Mouse (Mus musculus) adrenal gland, adult 8-10 months (tissue): ENCODE measurements around the gene Rnf151. TPM values are rescaled to one million over a fixed set of nuclear protein-coding genes. Genes with fewer than 3 reads are reported as not detected.

ENCODE experiments used
- DNase-seq: peaks from one replicate; pipeline ENCODE4 v3.0.0; 2022
- total RNA-seq, 4 experiments: library from RNA; stranded (reverse); gene quantifications; 2 replicates each; pipeline ENCODE4 v1.2.4; 2022

Rnf151 gene
- not detected for total RNA-seq

DNA sequence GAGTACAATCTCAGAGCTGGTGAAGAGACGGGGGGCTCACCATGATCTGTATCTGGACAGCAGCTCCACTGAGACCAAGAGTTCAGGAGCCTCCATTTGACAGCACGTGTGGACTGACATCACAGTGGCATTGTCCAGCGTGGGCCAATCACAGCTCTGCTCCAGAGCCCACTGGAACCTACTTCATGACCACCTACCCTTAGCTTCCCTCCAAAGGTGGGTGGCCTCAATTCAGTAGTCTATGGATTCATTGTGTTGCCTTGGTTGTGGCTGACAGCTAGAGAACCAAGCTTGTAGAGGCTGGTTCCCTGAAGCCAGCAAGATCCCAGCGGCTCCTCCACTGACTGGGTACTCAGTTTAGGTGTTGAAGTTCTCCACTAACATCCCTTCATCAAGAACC lies at the start of gene Rnf151, which contains the start of gene Rps2:
Rnf151 (minus strand) TSS at position 121 of the 400 bp plus-strand sequence.
Rps2 (plus strand) TSS at position 174 of the 400 bp plus-strand sequence.
- no peak for DNase-seq

- DNase-seq, result no peak
These were observed 48.5 kb upstream of the Rnf151 start for GRCm38 (mm10) chr17:24766266-24766875.

- no peak for DNase-seq
These were observed 47.4 kb upstream of the Rnf151 start for GRCm38 (mm10) chr17:24765016-24765905.

DNA sequence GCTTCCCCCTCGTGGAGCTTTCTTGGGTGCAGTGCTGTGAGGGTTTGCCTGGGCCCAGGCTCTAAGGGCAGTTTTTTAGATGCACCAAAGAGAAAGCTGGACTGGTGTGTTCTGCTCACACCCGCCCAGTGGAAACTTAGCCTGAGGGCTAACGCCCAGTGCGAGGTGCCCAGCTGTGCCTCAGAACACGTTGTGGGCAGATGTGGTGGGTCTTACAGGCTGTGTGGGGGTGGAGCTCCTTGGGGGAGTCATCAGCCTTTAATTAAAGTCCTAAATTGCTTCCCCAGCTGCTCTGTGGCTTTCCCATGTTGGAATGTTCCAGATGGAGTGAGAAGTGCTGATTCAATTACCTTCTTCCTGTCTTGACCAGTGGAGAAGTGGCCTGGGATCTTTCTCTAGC lies 43.3 kb upstream of the Rnf151 start:
- no peak for DNase-seq

- DNase-seq, result no peak
These were observed 39.5 kb upstream of the Rnf151 start for GRCm38 (mm10) chr17:24757394-24757793.

GRCm38 (mm10) chr17:24752415-24753394 lies 34.8 kb upstream of the Rnf151 start, which contains the start of gene Hs3st6:
Hs3st6 (plus strand) TSS chr17:24752988.
- DNase-seq, result no peak

DNA sequence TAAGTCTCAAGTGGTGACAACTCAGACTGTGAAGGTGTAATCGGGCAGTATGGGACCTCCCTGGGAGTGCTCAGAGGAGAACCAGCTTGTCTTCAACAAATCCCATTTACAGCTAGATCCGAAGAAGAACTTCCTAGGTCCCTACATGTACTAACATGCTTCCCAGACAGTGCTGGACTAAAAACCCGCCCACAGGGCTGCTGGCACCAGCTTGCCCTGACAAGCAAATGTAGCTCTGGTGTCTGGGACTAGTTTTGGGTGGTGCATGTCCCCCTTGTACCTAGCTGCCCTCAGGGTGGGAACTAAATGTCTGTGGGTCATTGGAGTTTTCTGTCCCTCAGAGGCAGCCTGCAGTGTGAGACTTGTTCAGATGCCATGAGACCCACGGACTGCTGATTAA lies 33.7 kb upstream of the Rnf151 start:
- DNase-seq, result no peak

DNA sequence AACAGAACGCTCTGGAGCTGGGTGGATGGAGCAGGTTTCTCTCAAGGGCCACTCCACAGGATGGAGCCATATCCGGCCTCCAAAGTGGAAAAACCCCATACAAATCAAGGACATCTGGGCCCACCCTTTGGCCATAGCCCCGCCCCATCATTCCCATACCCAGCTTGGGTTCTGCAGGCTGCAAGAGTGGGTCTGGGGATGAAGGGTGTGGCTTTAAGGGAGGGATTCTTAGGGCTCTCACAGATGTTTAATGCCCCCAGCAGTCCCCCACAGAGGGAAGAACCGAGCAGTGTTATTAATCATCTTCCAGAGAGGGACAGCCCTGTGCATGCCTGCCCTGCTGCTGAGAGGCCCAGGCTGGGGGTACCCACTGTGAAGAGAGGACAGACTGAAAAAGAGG lies 29.1 kb upstream of the Rnf151 start:
- no peak for DNase-seq

GRCm38 (mm10) chr17:24745526-24746497 lies 27.9 kb upstream of the Rnf151 start:
- peak; percentile 73 for DNase-seq

- no peak for DNase-seq
These were observed 26.5 kb upstream of the Rnf151 start for GRCm38 (mm10) chr17:24744381-24744780.

DNA sequence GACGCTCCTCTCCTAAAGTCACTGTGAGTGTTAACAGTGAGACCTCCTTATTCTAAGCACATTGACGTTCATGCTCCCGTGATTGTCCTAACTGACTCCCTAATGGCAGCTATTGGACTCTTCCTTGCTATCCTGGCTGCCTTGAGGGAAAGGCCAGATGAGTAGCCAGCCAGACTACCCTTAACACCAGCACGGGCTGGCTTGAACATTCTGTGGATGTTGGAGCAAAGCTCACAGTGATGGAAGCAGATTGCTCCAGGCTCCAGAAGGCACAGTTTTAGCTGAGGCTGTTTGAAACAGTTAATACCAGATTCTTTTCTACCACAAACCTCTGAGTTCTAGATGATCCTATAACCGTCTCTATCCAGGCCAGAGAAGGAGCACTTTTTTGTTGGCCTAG lies 26.0 kb upstream of the Rnf151 start:
- DNase-seq, result no peak

DNA sequence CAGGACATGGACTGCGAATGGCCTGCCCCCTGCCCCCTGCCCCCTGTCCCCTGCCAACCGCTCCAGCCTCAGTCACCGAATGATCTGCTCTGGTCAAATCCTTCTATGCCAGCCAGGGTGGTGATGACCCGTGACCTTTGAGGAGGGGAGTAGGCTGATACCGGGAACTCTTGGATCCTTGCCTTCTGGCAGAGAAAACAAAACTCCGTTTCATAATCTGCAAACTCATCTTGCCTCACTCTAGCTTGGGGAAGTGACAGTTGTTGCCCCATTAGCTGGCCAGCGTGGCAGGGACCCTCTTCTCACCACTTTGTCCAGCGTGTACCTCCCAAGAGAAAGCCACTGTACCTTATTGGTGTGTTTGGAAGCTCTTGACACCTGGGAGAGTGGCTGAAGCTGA lies 24.4 kb upstream of the Rnf151 start:
- DNase-seq, result no peak

- DNase-seq, result no peak
These were observed 22.1 kb upstream of the Rnf151 start for GRCm38 (mm10) chr17:24739926-24740325.

DNA sequence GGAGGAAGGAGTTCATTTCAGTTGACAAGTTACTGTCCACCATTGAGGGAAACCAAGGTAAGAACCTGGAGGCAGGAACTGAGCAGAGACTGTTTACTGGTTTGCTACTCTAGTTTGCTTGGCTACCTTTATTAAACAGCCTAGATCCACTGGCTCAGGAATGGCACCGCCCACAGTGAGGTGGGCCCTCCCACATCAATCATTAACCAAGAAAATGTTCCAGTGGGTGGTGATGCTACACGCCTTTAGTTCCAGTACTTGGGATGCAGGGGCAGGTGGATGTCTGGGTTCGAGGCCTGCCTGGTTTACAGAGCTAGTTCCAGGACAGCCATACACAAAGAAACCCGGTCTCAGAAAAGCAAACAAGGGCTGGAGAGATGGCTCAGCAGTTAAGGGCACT lies 20.4 kb upstream of the Rnf151 start:
- DNase-seq, result no peak

- DNase-seq, result no peak
These were observed 19.4 kb upstream of the Rnf151 start for GRCm38 (mm10) chr17:24737135-24737810.

GRCm38 (mm10) chr17:24736330-24737051 lies 18.6 kb upstream of the Rnf151 start, which contains the start of gene Msrb1:
Msrb1 (plus strand) TSS chr17:24736642.
- peak; percentile 98 for DNase-seq

DNA sequence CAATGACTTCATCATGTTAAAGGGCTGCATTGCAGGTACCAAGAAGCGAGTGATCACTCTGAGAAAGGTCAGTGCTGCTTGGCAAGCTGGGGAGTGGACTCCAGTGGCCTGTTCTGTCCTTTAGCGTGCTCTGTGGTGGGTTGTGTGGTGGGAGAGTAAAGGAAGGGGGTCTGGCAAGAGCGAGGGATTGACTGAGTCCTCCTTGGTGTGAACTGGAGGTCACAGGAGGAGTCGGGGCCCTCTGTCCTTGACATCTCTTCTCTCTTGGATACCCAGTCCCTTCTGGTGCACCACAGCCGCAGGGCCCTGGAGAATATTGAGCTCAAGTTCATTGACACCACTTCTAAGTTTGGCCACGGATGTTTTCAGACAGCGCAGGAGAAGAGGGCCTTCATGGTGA lies 17.6 kb upstream of the Rnf151 start:
- DNase-seq, result no peak

DNA sequence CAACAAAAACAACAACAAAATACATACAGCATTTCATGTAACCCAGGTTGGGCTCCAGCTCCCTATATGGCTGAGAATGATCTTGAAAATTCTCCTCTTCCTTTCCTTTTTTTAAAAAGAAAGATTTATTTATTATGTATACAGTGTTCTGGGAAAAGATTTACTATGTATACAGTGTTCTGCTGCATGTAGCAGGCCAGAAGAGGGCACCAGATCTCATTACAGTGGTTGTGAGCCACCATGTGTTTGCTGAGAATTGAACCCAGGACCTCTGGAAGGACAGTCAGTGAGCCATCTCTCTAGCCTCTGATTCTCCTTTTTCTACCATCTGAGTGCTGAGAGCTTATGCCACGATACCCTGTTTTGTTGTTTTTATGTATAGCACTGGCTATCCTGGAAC lies 16.6 kb upstream of the Rnf151 start:
- DNase-seq, result no peak

GRCm38 (mm10) chr17:24733434-24734050 lies 15.7 kb upstream of the Rnf151 start:
- DNase-seq, result no peak
